Mouse (Mus musculus): ENCODE measurements around the gene Foxm1.

- TF ChIP-seq CTCF (IDR thresholded peaks at IDR 0.05; ENCODE audit: low read depth) (no peak), EP300 (optimal IDR thresholded peaks at IDR 0.05) (no peak)
Observed at GRCm38 (mm10) chr6:128397574-128398261, 35.0 kb downstream of the Foxm1 start.
